Mouse (Mus musculus) neural tube, embryonic 10.5 days (tissue): Measurements from ENCODE around the gene Rad51b.

Experiments
- DNase-seq: peaks from one replicate; pipeline ENCODE4 v3.0.0-alpha.2; 2017; ENCODE audit warnings: low spot score; ENCODE audit errors: extremely low spot score

The Rad51b gene

GRCm38 (mm10) chr12:79856116-79856909 lies 559.2 kb downstream of the Rad51b start:
- DNase-seq: no peak

GRCm38 (mm10) chr12:79857704-79858103 lies 560.6 kb downstream of the Rad51b start:
- DNase-seq: no peak

- no peak for DNase-seq
Measured at GRCm38 (mm10) chr12:79858336-79858735, 561.3 kb downstream of the Rad51b start.

- DNase-seq: peak; percentile 42
Measured at GRCm38 (mm10) chr12:79859354-79860247, 562.5 kb downstream of the Rad51b start.

GRCm38 (mm10) chr12:79860248-79860555 lies 563.1 kb downstream of the Rad51b start:
- DNase-seq: no peak
